Mouse (Mus musculus) inflammation-experienced regulatory T-cells (primary cell): ENCODE results near the gene Esyt1. TPM values are rescaled to one million over a fixed set of nuclear protein-coding genes. Genes with fewer than 3 reads are reported as not detected.

Source experiments
- polyA plus RNA-seq, 2 experiments: library from polyadenylated mRNA; unstranded; fragments of 100-300 nt; shearing (Covaris generic); gene quantifications; one replicate each; pipeline ENCODE4 v1.2.1; 2017

Esyt1 gene
- 100 to 1,000 TPM; 216 to 394 TPM for polyA plus RNA-seq

DNA sequence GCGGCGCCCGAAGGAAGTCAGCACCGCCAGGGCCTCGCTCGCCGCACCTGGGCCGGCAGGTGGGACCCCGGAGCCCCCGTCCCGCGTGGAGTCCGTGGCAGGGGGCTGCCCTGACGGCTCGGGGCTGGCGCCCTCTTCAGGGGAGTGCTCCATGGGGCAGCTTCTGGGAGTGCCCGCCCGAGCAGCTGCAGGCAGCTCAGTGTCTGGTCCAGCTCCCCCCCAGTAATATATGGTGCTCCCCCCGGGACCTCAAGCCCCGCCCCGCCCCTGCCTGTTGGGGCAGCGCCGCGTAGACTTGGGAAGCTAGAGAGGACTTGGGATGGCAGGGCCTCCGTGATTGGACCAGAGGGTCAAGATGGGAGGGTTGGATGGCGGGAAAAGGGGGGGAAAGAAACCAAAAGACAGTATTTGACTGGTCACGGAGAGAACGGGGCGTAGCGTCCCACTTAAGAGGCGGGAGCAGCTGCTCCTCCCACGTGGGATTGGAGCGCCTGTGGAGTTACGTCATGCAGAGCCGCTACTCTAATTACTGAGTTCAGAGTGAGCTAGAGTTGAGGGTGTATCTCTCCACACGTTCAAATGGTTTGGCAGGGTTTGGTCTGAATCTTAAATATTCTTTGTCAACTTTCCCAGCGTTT lies at the start of gene Esyt1:
Esyt1 (minus strand) TSS at position 201 of the 638 bp plus-strand sequence.

DNA sequence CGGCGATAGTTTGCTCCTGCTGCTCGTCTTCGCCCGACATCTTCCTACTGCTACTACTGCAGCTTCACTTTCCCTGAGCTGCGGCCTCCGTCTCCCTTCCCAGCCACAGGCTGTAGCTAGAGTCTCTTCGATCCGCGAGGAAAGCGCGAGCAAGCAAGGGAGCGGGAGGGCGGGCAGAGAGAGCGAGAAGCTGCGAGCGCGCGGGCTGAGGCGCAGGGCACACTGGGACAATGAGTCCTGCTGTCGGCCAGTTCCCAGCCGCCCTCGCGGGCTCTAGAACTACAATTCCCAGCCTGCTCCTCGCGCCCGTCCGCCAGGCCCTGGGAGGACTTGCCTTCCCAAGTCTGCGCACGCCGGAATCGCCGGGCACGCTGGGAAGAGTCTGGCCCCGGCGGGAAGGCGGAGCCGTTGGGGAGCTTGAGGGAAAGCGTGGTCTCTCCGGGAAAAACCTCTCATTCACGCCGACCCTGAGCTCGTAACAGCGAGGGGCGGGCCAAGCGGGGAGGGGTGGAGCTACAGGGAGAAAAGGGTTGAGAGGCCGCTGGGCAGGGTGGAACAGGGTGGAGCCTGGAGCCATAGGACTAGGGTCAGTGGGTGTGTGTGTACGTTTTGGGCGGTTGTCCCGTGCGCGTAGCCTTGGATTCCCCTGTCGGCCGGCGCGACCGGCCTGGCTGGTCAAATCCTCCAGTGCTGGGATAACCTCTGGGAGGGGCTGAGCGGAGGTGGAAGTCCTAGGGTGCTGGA lies 40.3 kb upstream of the Esyt1 start, which contains the start of gene Pa2g4:
Pa2g4 (minus strand) TSS at position 200 of the 744 bp plus-strand sequence.

GRCm38 (mm10) chr10:128548947-128549681 lies 23.4 kb upstream of the Esyt1 start, which contains the start of gene Rpl41:
Gene Rpl41 (minus strand): TSS chr10:128549305.

DNA sequence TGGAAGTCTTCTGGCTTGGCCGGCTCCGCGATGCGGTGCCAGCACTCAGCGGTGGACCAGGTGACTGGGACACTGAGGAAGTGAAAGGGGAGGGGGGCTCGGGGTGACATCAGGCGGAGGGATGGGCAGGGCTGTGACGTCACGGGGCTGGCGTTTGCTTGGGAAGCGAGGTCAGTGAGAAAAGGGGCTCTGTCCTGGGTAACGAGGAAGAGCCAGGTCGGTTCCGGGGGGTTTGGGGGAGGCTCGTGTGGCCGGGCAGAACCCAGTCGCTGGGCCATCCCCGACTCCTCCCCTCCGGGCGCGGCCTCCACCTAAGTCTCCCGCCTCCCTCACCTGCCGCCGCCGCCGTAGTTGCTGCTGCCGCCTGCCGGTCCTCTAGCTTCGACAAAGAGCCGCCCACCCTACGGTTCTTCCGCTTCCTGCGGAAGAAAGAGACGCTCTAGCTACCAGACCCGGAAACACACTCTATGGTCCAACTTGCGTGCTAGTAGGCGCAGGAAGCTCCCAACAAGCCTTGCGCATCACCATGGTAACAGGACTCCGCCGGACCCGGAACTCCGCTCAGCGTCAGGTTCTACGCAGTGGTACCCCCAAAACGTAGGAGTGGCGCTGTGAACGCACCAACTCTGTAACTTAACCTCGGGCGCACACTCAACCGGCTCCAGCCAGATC lies 21.8 kb upstream of the Esyt1 start, which contains the start of gene Zc3h10:
Zc3h10 (minus strand) TSS at position 414 of the 672 bp plus-strand sequence.

GRCm38 (mm10) chr10:128498590-128498989 lies 27.1 kb downstream of the Esyt1 start, which contains the start of gene Myl6b:
Gene Myl6b (minus strand): TSS chr10:128498685.

GRCm38 (mm10) chr10:128493695-128494666 lies 31.7 kb downstream of the Esyt1 start, which contains the start of gene Myl6:
Gene Myl6 (minus strand): TSS chr10:128494145.

Other genes with a start within 250 kb of the Esyt1 start
- gene Il23a, start 227.1 kb downstream of the Esyt1 start, polyA plus RNA-seq: under 1 TPM in 1 of 2 experiments, not detected in 1; 0.54 TPM
- 10 to 100 TPM; 39.5 to 50.2 TPM for gene Pan2, start 222.5 kb downstream of the Esyt1 start, polyA plus RNA-seq
- gene Cnpy2, start 203.4 kb downstream of the Esyt1 start, polyA plus RNA-seq: 100 to 1,000 TPM in 1 of 2 experiments, 10 to 100 TPM in 1; 89.0 to 132 TPM
- gene Cs, start 188.1 kb downstream of the Esyt1 start, polyA plus RNA-seq: 100 to 1,000 TPM; 153 to 176 TPM
- 10 to 100 TPM; 26.8 to 30.6 TPM for gene Coq10a, start 156.9 kb downstream of the Esyt1 start, polyA plus RNA-seq
- gene Ankrd52, start 148.8 kb downstream of the Esyt1 start, polyA plus RNA-seq: 1 to 10 TPM; 6.3 to 6.5 TPM
- gene Slc39a5, start 124.6 kb downstream of the Esyt1 start, polyA plus RNA-seq: not detected
- gene Nabp2, start 114.4 kb downstream of the Esyt1 start, polyA plus RNA-seq: 100 to 1,000 TPM; 116 to 123 TPM
- gene Rnf41, start 114.2 kb downstream of the Esyt1 start, polyA plus RNA-seq: 10 to 100 TPM; 37.5 to 41.8 TPM
- gene Smarcc2, start 66.6 kb downstream of the Esyt1 start, polyA plus RNA-seq: 100 to 1,000 TPM; 111 to 120 TPM
- gene Myl6, start 31.7 kb downstream of the Esyt1 start, polyA plus RNA-seq: 1,000 to 10,000 TPM; 1,313 to 1,615 TPM
- gene Myl6b, start 27.2 kb downstream of the Esyt1 start, polyA plus RNA-seq: 1 to 10 TPM; 2.7 to 4.7 TPM
- gene Zc3h10, start 21.9 kb upstream of the Esyt1 start, polyA plus RNA-seq: 10 to 100 TPM; 22.0 to 27.4 TPM
- gene Rpl41, start 23.4 kb upstream of the Esyt1 start, polyA plus RNA-seq: 1,000 to 10,000 TPM; 2,016 to 2,109 TPM
- 10 to 100 TPM; 26.4 to 30.0 TPM for gene Pa2g4, start 40.1 kb upstream of the Esyt1 start, polyA plus RNA-seq
- gene Erbb3, start 63.8 kb upstream of the Esyt1 start, polyA plus RNA-seq: 1 to 10 TPM; 2.9 to 8.1 TPM
- gene Rps26, start 100.9 kb upstream of the Esyt1 start, polyA plus RNA-seq: 100 to 1,000 TPM; 473 to 520 TPM
- gene Ikzf4, start 120.1 kb upstream of the Esyt1 start, polyA plus RNA-seq: 100 to 1,000 TPM in 1 of 2 experiments, 10 to 100 TPM in 1; 71.0 to 105 TPM
- 10 to 100 TPM; 46.6 to 47.9 TPM for gene Suox, start 148.2 kb upstream of the Esyt1 start, polyA plus RNA-seq
- gene Rab5b, start 170.4 kb upstream of the Esyt1 start, polyA plus RNA-seq: 10 to 100 TPM; 44.2 to 45.0 TPM
- gene Pmel, start 178.3 kb upstream of the Esyt1 start, polyA plus RNA-seq: 1 to 10 TPM; 2.9 to 5.1 TPM
- gene Cdk2, start 179.2 kb upstream of the Esyt1 start, polyA plus RNA-seq: 10 to 100 TPM; 33.2 to 43.0 TPM
- 100 to 1,000 TPM; 564 to 912 TPM for gene Dgka, start 219.0 kb upstream of the Esyt1 start, polyA plus RNA-seq
- 10 to 100 TPM; 30.7 to 44.7 TPM for gene Pym1, start 222.0 kb upstream of the Esyt1 start, polyA plus RNA-seq